Mouse (Mus musculus): ENCODE data around the gene Spata17.
"Not testable (repeated sequence)": the region's sequence is repeated elsewhere in the genome, so short reads cannot be mapped to it uniquely, and the experiment has no call there.

The Spata17 gene

DNA sequence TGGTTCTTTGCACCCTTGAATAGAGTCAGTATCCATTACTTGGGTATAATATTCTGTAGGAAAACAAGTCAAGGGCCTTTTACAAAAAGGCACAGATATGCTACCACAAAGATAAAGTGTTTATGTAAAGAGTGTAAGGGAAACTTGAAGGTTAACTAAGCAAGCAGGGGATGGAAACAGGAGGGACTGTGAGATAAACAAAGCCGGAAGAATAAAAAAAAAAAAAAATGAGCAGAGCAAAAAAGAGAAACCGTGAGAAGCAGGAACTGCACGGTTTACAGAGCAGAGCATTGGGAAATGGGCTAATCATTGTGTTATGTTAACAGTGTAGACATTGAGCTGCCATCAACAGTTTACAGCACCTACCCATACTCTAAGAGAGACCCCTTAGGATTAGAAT lies 44.9 kb downstream of the Spata17 start:
- no peak for DNase-seq

GRCm38 (mm10) chr1:187169646-187170045 lies 45.6 kb downstream of the Spata17 start:
- DNase-seq: no peak

GRCm38 (mm10) chr1:187163571-187163970 lies 51.7 kb downstream of the Spata17 start:
- DNase-seq: no peak

DNA sequence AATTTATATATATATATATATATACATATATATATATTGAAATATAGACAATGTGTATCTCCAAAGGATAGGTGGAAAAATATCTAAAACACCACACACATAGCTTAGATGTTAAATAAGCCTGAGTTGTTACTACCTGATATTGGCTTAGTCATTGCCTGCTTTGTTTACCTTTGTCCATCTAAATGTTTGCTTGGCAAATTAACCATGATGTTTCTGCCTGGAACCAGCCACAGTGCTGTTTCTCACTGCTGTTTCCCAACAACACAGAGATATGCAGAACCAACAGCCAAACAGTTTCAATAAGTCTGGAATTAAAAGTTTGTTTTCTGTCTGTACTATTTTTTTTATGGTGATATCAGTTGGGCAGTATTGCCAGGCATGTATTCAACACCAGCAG lies 59.6 kb downstream of the Spata17 start:
- no peak for DNase-seq

DNA sequence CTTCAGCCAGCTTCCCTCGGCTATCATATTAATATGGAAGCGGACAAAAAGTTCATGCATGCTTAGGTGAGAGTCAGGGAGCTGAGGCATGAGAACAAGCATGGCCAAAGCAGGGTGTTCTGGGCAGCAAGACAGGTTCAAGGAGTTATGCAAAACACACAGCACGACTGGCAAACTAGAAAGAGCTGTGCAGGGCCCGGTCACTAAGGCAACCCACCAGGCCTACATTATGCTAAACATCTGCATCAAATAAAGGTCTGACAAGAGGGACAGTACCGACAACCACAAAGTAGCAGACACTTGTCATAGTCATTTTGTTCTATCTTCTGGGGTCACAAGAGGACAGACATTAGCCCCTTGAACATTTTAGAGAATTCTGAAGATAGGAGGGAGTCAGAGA lies 61.6 kb downstream of the Spata17 start:
- DNase-seq: no peak

GRCm38 (mm10) chr1:187152571-187152970 lies 62.7 kb downstream of the Spata17 start:
- DNase-seq: no peak

GRCm38 (mm10) chr1:187142984-187143383 lies 72.3 kb downstream of the Spata17 start:
- DNase-seq: no peak

DNA sequence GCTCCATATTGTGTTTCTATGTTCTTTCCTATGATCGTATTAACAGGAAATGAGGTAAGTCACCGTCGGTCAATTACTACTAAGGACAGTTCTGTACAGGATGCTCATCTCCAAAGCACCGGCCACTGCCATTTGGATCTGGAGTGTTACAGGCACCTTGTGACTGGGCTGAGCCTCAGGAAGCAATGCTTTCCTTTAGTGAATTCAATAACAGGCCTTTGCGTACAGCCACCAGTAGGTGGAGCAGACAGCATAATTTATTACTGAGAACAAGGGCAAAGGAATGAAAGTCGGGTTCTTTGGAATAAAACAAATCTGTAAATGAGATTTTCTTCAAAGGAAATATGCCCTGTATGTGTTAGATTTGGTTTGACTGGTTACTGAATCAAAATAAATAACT lies 77.8 kb downstream of the Spata17 start:
- peak; percentile 21 for DNase-seq

DNA sequence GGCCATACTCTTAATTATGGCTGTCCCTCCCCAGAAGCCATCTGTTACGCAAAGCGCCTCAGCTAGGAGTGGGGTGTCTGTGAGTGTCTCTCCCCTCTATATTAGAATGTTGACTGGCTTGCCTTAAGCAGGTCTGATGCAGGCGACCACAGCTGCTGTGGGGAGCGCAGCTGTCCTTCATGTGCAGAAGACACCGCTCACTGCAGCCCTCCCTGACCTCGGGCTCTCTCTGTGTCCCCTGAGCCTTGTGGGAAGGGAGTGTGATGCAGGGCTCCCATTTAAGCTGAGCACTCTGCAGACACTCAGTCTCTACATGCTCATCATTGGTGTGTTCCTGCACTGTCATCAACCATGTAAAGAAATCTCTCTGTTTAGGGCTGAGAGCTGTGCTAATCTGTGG lies 79.4 kb downstream of the Spata17 start:
- no peak for DNase-seq

DNA sequence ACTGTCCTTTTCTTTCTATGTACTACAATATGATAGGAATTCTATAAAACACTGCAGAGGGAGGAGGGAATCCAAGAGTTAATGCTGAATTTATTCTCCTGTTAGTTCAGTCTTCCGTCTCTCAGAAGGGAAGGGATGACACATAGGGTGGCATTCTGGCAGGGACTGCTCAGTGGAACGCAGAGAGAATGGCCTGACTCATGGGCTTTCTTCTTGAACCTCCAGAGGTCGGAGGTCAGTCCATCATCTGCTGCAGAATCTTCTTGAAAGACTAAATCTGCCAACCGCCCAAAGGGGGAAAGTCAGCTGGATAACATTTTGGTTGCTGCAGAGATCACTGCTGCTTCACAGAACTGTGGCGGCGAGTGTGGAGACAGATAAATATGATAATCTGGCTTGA lies 81.4 kb downstream of the Spata17 start:
- no peak for DNase-seq

DNA sequence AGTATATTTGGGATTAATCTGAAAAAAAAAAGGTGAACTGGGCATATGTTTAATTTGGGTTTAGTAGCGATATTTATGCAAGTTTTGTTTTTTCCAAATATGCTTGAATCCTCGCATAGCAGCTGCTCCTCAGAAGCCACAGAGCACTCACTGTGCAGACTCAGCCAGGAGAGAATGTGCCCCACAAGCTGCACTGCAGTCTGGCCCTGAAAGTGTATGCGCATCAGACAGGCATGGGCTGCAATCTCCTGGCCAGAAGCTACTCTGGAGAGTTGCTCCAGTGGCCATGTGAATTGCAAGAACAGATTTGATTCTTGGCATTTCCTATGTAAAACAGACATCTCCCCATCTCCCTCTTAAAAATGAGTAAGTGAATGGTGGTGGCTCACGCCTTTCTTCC lies 82.9 kb downstream of the Spata17 start:
- DNase-seq: no peak

- DNase-seq: not testable (repeated sequence)
These were observed 87.7 kb downstream of the Spata17 start for GRCm38 (mm10) chr1:187127548-187127947.

DNA sequence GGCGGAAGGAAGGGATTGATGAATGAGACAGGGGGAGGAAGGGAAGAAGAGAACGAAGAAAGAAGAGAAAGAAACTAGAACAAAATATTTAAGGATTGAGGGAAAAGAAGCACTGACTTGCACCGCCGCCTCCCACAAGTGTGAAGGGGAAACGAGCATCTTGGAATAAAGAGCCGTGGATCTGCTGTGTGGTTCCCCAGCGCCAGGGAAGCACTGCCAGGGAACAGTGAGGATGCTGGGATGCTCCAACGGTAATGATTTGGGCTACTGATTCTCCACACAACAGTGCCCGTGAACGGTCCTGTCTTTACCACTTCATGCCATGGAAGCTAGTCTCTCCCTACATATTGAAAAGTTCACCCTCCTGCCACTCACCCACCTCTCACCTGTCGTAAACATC lies 89.5 kb downstream of the Spata17 start:
- no peak for DNase-seq

DNA sequence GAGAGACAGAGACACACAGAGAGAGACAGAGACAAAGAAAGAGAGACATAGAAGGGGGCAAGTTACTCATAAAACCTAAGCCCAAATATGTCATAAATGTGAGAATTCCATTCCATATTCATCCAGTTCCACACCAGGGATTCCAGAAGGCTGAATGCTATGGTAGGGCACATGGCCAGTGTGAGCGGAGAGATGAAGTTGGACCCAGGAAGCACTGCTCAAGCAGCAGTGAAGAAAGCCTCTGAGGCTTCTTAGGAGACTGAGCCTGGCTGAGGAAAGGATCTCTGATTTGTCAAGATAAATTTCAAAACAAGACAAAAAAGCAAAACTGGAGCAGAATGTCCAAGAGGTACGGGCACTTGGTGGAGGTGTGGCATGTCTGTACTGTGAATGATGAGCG lies 90.3 kb downstream of the Spata17 start:
- DNase-seq: no peak

DNA sequence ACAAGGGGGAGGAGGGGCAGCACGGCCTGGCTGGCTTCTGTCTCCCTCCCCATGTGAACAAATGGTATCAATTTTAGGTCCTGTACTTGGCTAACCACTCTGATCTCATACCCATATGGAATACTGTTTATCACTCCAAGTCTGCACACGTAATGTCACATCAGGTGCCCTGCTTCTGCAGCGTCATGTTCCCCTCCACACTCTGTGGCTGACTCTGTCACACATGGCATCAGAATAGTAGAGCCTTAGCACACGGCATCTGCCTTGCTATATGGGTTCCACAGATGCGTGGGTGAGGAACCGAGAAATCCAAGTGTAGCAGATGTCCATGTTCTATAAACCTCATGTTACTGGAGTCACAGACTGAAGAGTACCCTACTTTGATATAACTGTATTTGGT lies 96.0 kb downstream of the Spata17 start:
- DNase-seq: no peak

DNA sequence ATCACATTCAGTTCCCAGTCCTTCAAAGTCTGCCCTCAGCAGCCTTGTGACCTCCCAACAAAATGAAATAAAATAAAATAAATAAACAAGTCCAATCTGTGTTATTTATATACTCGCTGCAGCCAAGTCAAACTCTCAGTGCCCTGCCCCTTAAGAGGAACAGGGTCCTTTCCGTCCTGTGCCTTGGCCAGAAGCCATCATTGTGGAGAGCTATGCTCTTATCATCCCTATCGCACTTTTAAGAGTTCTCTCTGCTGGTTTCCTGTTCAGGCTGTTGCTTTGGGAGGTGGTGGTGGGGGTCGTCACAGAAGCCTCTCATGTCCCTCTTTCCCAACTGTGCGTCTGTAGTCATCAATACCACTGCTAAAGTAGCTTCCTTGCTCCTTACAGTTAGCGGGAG lies 97.2 kb downstream of the Spata17 start:
- DNase-seq: no peak

- no peak for DNase-seq
These were observed 101.5 kb downstream of the Spata17 start for GRCm38 (mm10) chr1:187113716-187114115.

GRCm38 (mm10) chr1:187102130-187102529 lies 113.1 kb downstream of the Spata17 start:
- DNase-seq: no peak

- no peak for DNase-seq
These were observed 114.1 kb downstream of the Spata17 start for GRCm38 (mm10) chr1:187101202-187101601.

GRCm38 (mm10) chr1:187100624-187101023 lies 114.6 kb downstream of the Spata17 start:
- DNase-seq: no peak

DNA sequence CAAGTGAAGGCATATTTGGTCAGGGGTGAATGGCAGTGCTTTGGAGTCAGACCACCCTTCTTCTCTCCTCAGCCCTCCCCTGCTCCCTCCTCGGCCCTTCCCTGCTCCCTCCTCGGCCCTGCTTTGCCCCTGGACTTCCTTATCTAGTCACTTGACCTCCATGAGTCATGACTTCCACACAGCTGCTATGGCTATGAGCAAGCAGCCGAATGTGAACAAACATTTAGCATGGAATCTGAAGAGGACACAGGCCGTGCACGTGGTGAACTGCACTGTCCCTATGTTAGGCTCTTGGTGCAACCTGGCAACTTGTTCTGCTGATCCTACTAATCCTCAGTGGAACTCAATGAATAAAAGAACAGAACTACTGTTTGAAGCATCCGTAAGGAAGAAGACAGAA lies 117.0 kb downstream of the Spata17 start:
- no peak for DNase-seq

DNA sequence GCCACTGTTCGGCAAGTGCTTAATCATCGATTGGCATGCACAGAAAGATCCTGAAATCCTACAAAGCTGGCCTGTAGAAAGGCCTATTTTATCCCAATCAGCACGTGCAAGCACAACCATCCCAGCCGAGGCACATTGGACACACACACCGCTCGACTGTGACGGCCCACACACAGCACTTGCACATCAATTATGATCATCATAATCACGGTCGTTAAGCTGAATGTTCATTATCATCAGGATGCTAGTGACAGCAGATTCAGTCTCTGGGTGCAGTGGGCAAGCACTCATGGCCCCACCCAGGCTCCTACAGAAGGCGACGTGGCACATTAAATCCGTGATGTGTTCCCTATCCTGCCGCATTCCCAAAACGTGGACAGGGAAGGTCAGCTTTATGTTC lies 122.7 kb downstream of the Spata17 start:
- DNase-seq: no peak

DNA sequence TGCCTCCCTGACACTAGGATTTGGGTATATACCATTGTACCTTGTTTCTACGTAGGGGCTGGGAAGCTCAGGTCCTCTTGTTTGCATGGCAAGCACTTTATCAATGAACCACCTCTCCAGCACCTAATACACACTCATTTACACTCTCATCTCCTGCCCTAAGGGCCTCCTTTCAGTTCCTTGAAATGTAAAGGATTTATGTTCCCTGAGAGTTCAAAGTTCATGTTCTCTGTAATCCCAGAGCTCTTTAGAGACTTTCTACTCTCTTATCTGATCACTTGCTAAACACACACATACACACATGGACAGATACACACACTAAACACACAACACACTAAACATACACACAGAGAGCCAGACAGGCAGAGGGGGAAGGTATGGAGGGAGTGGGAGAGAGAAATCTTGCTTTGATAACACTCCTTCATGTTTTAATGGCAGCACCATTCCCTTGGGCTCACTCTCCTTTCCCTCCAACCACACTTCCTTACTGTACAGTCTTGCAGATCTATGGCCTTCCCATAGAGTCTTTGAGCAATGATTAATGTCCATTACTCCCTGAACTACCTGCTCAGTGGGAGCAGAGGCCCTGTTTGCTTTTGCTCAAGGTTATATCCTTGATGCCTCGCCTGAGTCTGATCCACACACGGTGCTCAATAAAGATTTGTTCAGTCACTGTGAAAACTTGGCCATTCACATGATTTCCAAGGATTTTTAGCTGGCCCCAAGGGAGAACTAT lies 126.4 kb downstream of the Spata17 start:
- DNase-seq: no peak

GRCm38 (mm10) chr1:187086027-187086426 lies 129.2 kb downstream of the Spata17 start:
- DNase-seq: no peak

DNA sequence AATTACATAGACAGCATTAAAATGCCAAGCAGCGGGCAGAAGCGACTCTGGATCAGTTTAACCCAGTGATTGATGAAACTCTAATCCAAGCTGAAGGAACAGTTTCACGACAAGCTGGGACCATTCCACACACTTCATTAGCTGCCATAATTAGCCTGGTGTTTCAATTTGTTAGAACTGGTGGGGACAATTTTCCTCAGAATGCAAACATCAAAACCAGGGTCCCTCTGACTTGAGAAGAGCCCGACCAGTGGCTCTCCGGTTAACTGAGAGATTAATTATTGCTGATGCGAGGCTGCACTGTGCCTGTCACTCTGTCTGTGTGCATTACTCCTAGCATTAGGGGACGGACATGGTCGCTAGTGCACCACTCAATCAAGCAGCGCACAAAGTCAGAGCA lies 137.9 kb downstream of the Spata17 start:
- no peak for DNase-seq

- no peak for DNase-seq
These were observed 138.3 kb downstream of the Spata17 start for GRCm38 (mm10) chr1:187077043-187077334.
